Mouse (Mus musculus): ENCODE measurements at regions not wholly inside any gene's neighbourhood (a gene's known extent, or its start where the extent isn't known, plus 50 kb on each side); places are given as distances from the start of the nearest gene placed in this dataset.

GRCm38 (mm10) chr8:125619336-125619906 lies 49.8 kb upstream of the Sipa1l2 start:
- TF ChIP-seq CTCF (IDR thresholded peaks at IDR 0.05) (no peak), POLR2A (IDR thresholded peaks at IDR 0.05; ENCODE audit: insufficient read depth, low read depth, low read length) (no peak), EP300 (IDR thresholded peaks at IDR 0.05; ENCODE audit: insufficient read depth, low read depth, low read length) (no peak)
